Mouse (Mus musculus) hematopoietic stem cell, adult 5-6 weeks (primary cell): ENCODE results near the gene Gle1. TPM values are rescaled to one million over a fixed set of nuclear protein-coding genes. Genes with fewer than 3 reads are reported as not detected.

Experiments used
- ATAC-seq, 2 experiments: fragments of 125-278 bp in 1 of 2; replicated peaks in 1 of 2; 2 replicates each; pipeline ENCODE4 v1.8.0; 2016 to 2017; ENCODE audit warnings: inconsistent platforms in 2 of 2, mild to moderate bottlenecking in 2 of 2, moderate number of reproducible peaks in 2 of 2, low read depth in 1 of 2, moderate TSS enrichment in 1 of 2; ENCODE audit not compliant: low FRiP score in 2 of 2, poor library complexity in 2 of 2, severe bottlenecking in 2 of 2, insufficient read depth in 1 of 2, low TSS enrichment in 1 of 2
- total RNA-seq: library from RNA; stranded (forward); fragments of 172-1452, 232-1000 nt; gene quantifications from 2 replicates; pipeline ENCODE4 v1.2.3, GENCODE M21; 2017

Gle1 gene
- total RNA-seq, 1 experiment from 2014 or later = 79.7 TPM

DNA sequence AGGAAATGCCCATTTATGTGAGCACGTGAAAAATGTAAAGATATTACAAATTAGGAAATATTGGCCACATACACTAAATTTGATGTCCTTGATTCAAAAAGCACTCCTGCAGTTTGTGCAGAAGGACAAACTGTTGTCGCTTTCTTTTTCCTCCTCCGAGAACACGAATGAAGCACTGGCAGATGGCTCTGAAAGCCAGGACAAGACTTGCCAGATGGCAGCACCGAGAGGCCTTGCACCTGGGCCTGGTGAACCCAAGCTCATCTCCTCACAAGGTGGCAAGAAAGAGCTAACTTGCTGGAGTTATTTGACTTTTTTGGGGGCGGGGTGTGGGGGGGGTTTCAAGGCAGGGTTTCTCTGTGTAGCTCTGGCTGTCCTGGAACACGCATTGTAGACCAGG, 5.6 kb downstream of the Gle1 start:
- ATAC-seq = no peak

DNA sequence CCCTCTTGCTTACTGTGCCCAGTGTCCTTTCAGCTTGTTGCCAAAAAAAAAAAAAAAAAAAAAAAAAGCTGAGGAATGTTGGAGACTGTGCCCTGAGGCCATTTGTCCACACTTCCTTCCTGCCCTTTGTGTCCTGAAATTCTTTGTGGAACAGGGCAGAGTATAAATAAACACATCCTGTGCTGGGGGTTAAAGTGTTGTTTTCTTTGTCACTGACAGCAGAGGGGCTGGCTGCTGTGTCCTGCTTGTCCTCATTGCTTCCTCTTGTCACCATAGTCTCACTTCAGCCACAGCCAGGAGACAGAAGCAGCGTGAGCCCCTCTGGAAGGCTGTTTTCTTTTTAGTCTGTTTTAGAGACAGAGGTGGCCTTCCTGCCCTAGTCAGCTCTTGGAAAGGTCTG, 9.5 kb downstream of the Gle1 start:
- ATAC-seq = no peak

DNA sequence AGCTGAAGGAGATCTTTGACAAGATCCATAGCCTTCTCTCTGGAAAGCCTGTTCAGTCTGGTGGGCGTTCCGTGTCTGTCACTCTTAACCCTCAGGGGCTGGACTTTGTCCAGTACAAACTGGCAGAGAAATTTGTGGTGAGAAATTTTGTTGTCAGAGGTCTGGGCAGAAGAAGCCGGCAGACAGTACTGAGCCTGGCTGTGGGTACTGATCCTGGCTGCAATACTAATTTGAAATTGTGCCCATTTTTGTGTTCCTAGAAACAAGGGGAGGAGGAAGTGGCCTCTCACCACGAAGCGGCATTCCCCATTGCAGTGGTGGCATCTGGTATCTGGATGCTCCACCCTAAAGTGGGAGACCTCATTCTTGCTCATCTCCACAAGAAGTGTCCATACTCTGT, 13.7 kb downstream of the Gle1 start:
- ATAC-seq = no peak

DNA sequence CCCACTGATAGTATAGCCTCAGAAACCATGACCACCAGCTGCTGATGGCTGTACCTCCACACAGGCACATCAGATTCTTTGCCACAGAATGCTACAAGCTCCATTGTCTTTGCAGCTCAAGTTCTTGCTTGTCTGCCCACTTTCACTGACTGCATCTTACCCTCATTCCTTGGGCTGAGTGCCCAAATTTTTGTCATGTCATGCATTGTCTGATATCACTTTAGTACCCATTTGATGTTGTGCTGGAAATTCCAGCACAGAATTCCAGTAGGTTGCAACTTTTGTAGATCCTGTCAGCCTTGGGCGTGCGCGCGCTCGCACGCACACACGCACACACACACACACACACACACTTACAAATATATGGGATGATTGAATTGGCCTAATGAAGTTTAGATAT, 26.0 kb downstream of the Gle1 start:
- ATAC-seq = no peak

DNA sequence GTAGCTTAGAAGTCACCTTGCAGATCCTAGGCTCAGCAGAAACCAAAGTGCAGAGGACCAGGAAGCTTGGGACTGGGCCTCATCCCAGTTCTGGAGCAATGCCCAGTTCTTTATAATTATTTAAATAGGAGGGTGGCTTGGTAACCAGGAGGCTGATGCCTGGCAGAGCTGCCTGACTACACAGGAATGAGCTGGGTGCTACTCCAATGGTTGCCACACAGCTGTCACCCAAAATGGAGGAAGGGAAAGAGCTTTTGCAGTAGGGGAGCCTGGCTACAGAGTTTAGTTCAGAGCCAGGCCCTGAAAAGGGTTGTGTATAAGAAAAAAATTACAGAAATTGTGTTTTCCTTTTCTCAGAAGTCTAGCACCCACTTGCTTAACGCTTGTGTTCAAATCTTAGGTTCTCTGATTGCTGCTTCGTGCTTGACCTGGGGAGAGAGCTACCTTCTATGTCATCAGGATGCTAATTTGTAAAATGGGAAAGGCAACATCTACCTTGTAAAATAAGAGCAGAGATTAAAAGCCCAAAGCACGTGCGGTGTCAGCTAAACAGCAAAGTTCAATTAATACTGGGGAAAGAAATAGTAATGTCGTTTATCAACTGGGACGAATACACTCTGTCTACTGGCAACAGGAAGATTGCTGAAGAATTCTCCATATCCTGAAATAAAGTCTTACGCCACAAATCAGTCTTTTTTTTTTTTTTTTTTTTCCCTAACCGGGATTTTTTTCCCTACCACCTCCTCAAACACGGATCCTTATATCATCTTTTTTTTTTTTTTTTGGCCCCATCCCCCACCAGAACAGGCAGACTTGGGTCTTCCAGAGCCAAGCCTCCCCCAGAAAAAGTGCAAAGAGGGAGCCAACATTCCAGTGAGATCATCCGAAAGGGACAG, 29.4 kb downstream of the Gle1 start:
- no peak for ATAC-seq

DNA sequence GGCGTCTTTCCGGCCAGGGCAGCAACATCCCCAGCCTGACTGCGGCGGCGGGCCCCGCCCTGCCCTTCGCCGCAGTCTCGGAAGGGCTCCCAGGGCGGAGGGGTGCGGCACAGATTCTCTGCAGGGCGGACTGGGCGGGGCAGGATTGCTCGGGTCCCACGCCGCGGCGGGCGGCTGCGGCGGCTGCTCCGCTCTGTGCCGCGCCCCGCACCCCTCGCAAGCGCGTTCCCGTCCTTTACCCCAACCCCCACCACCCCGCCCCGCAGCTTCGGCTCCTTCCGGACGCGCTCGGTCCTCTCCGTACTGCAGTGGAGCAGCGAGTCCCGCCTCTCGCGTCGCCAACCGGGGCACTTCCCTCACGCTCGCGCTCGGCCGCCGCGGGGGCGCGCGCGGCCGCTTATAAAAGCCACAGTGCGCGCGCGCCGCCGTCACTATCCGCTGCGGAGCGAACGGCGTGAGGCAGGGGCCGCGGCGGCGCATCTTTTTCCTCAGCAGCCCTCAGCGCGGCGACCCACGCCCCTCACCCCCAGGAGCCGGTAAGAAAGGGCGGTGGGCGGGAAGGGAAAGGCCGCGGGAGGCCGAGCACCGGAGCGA, 30.1 kb downstream of the Gle1 start, which contains the start of gene Sptan1:
TSS of gene Sptan1 (plus strand) at position 311 of the 594 bp plus-strand sequence.
- ATAC-seq = peak; percentile 83 to 93

DNA sequence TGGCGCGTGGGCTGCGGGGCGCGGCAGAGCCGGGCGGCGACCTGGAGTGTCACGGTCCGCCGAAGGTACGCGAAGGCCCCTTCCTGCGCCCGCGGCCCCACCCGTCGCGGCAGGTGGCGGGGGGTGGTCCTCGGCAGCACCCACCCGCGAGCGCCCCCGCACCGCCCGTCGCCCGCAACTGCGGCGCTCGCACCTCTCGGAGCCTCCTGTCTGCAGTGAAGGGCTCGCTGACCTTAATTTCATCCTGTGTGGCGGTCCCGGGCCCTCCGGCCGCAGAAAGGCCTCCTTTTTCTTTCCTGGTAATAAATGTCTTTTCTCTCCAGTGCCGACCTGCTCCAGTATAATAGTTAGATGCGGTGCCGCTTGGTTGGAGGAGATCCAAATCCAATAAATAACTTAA, 30.7 kb downstream of the Gle1 start:
- ATAC-seq = no peak

DNA sequence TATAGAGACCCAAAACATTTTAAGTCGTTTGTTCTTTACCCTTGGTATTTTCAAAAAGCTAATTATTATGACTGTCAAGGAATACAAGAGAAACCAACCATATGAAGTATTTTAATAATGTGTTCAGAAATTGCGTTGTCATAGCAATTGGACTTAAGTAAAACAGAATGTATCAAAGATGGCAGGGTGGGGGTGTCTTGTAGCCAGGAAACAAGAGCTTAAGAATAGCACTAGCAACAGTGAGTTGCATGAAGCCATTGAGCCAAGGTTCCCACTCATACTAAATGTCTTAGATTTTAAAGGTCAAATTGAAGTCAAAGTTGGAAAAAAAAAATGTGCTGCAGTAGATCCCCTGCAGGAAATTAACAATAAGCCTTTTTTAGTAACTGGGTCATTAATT, 31.6 kb downstream of the Gle1 start:
- ATAC-seq = no peak

DNA sequence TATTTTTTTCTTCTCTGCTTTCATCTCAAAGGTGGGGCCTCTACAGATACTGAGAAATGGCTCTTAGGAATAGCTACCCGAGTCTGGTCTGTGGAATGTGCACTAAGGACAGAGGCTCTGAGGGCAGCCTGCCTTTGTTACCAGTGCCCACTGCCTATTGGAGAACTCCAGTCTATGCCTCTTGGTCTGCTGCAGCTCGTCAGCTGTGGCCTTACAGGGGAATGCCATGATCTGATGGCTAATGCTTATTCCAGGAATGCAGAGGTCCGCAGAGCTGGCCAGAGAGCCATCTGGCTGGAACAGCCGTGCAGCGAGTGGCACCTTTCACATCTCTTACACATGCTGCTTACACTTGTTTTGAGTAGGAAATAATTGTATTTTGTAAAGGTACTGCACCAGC, 32.5 kb downstream of the Gle1 start:
- ATAC-seq = no peak

DNA sequence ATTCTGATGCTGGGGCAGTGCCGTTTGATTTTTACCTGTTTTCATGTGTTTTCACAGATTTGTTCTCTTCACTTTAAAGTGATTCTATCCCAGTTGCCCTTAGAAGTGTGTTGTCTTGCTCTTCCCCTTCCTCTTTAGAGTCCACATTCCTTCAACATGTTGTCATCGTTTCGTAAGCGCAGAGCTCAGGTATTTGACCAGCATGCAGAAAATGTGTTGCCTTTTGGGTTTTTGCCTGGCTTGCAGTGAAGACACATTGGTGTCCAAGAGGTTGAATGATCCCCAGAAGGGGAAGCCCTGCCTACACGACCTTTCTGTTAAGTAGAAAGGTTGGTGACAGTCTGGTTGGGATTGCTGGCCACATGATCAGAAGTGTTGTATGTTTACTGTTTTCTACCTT, 33.4 kb downstream of the Gle1 start:
- ATAC-seq = no peak

DNA sequence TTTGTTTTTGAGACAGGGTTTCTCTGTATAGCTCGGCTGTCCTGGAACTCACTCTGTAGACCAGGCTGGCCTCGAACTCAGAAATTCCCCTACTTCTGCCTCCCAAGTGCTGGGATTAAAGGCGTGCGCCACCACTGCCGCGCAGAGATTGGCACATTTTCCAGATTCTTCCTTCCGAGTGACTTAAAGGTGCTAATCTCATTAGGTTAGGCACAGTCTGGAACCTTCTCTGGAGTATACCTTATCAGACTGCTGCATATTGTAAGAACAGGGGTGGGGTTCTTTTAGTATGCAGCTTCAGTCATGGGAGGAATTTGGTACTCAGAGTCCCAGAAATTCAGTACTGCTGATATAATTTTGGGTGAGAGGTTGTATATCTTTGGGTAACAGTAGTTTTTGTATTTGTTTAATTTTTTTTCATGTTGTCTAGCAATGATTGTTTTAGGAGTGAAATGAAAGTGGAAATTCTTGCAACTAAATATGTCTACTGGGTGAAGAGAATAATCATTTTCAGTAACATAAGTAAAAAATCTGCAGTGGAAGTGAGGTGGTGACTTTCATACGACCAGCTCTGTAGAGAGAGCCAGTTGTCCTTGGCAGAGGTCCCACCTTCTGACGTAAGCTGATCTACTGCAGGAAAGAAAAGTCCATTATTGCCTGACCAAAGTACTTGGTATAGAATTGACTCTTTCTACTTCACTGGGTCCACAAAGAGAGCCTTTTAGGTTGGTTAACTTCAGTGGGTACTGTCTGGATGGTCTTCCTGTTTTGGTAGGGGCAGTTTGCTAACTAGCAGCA, 36.8 kb downstream of the Gle1 start:
- no peak; a peak in 1 of 4 replicates for ATAC-seq

DNA sequence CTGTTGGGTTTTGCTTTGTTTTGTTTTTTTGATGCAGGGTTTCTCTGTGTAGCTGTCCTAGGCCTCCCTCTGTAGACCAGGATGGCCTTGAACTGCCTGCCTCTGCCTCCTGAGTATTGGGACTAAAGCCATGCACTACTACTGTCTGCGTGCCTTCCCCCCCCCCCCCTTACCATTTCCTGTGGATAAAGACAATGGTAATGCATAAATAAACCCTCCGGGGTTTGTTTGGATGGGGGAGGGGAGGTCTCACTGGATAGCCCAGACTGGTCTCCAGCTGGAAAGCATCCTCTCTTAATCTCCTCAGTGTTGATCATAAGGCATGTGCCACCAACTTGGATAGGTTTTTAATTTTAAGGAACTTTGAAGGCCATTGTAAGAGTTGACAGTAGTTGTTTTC, 38.3 kb downstream of the Gle1 start:
- no peak for ATAC-seq

DNA sequence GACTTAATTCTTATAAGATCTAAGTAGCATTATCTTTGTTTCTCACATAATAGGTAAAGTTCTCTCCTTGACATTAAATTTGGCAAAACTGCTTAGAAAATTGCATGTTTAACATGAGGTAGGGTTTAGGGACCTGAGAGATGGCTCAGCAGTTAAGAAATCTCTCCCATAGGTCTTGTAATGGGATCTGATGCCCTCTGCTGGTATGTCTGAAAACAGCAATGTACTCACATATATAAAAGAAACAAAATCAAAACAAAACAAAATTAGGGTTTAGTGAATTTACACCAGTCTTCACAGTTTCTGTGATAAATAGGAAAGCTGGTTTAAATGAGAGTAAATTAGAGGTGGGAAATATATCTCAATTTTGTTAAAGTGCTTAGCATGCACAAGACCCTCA, 42.1 kb downstream of the Gle1 start:
- peak; percentile 58 to 59; a peak in 3 of 4 replicates for ATAC-seq

DNA sequence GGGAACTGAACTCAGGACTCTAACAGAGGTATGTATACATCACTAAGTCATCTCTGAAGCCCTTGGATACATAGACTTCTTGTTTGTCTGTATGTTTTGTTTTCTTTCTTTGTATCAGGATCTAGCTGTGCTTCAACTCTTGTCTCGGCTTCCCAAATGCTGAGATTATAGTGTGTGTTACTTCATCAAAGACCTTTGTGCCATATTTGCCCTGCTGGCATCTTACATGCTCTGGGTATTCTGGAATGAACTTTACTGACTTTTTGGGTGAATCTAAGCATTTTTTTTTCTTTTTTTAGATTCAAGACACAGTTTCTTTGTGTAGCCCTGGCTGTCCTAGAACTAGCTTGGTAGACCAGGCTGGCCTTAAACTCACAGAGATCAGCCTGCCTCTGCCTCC, 45.4 kb downstream of the Gle1 start:
- ATAC-seq = no peak

DNA sequence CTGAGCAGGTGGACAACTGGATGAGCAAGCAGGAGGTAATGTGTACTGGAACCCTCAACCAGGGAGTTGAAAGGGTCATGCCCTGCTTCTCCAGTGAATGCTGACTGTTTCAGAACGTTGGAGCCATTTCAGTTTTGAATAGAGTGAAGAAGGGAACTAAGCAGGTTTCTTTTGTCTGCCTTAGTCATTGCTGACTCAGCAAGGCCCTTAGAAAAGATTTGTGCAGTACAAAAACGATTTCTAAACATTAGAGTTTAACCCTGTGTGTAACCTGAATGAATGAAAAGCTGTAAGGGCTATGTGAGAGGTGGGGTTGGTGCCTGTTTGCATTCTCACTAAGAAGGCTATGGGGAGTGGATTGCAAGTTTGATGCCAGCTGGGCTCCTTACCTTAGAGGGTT, 56.7 kb downstream of the Gle1 start:
- ATAC-seq = no peak

DNA sequence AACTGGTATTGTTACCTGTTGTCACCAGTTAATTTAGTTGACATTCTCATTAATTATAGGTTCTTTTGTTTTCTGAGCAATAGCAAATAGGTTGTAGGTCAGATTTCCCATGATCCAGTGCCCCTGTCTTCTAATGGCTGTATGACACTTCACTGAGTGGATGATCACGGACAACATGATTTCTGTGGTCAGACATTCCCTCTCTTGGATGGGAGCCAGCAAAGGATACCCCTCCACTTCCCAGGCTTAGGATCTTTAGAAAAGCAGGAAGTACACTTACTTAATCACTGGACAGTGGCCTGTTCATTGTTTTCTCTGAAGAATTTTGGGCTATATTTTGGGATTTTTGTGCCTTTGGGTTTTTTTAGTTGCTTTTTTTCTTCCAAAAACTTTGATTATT, 73.9 kb downstream of the Gle1 start:
- ATAC-seq = no peak
